Comparison of ENCODE assay signal across 34 mouse cellular contexts in genomic region chr7:131953402-131953801, GRCm38 (mm10). TPM values are rescaled to one million over a fixed set of nuclear protein-coding genes. Genes with fewer than 3 reads are reported as not detected.
"Had no signal": no experiment of that assay in that cellular context is flagged by ENCODE, and none has a peak within 500 bp of the region (broad histone marks: within the 10 kb centered on the region; RNA-seq: fewer than 3 reads in every experiment).

No protein-coding gene starts in this region.

- H3K36me3 ChIP-seq: heart, embryonic 12.5 days; hindbrain, embryonic 10.5 days; hindbrain, embryonic 13.5 days; hindbrain, embryonic 15.5 days; limb, embryonic 10.5 days; limb, embryonic 12.5 days; liver, embryonic 13.5 days; liver, embryonic 15.5 days had no signal

- H3K9me3 ChIP-seq: heart, embryonic 12.5 days; hindbrain, embryonic 10.5 days; hindbrain, embryonic 13.5 days; hindbrain, embryonic 15.5 days; limb, embryonic 10.5 days; limb, embryonic 12.5 days; liver, embryonic 13.5 days; liver, embryonic 15.5 days had no signal

- ATAC-seq: hindbrain, postnatal 0 days; intestine, embryonic 16.5 days; liver, postnatal 0 days had no signal

- H3K27me3 ChIP-seq: heart, embryonic 12.5 days; limb, embryonic 12.5 days; liver, embryonic 13.5 days; liver, embryonic 15.5 days had no signal

- H3K4me1 ChIP-seq: heart, embryonic 12.5 days; hindbrain, embryonic 15.5 days; liver, embryonic 13.5 days; liver, embryonic 15.5 days had no signal

- DNase-seq: gastrocnemius, adult 2 months; gastrocnemius, postnatal 10 days; gastrocnemius, postnatal 25 days; heart, adult 18-20 months; heart, postnatal 10 days; heart, postnatal 4 days; kidney, adult 11 months; kidney, adult 2 months; kidney, adult 9 months; kidney, postnatal 10 days; kidney, postnatal 25 days; kidney, postnatal 4 days; liver; liver, embryonic 13.5 days; liver, postnatal 0 days had no signal

- H3K9ac ChIP-seq: heart, embryonic 12.5 days; hindbrain, embryonic 13.5 days; hindbrain, embryonic 15.5 days; limb, embryonic 12.5 days; liver, embryonic 13.5 days; liver, embryonic 15.5 days; liver, postnatal 0 days had no signal

- H3K4me2 ChIP-seq: heart, embryonic 12.5 days; hindbrain, embryonic 13.5 days; hindbrain, embryonic 15.5 days; limb, embryonic 12.5 days; liver, embryonic 11.5 days; liver, embryonic 13.5 days; liver, embryonic 15.5 days had no signal

- H3K27ac ChIP-seq: gastrocnemius, adult 2 months; hindbrain, embryonic 10.5 days; hindbrain, embryonic 13.5 days; hindbrain, embryonic 15.5 days; hindbrain, postnatal 0 days; layer of hippocampus, adult 2 months; left cerebral cortex, adult 2 months; limb, embryonic 10.5 days; limb, embryonic 12.5 days; liver, embryonic 13.5 days; liver, embryonic 15.5 days had no signal

- H3K4me3 ChIP-seq: gastrocnemius, adult 2 months; heart, embryonic 12.5 days; hindbrain, embryonic 10.5 days; hindbrain, embryonic 13.5 days; hindbrain, embryonic 15.5 days; layer of hippocampus, adult 2 months; left cerebral cortex, adult 2 months; limb, embryonic 10.5 days; limb, embryonic 12.5 days; liver, embryonic 13.5 days; liver, embryonic 15.5 days had no signal

RNA-seq across cellular contexts. Expression of gene Gpr26, which starts 12.9 kb away (rescaled TPM):
- total RNA-seq: gastrocnemius, adult 2 months; gastrocnemius, postnatal 25 days; gastrocnemius, postnatal 4 days; granulocyte monocyte progenitor cell, adult 5-6 weeks; heart, adult 18-20 months; heart, postnatal 10 days; heart, postnatal 25 days; heart, postnatal 4 days had no signal
- polyA plus RNA-seq: heart, embryonic 12.5 days; heart, embryonic 14.5 days; heart, embryonic 16.5 days; intestine, embryonic 14.5 days; intestine, embryonic 16.5 days; kidney, adult 2 months; kidney, embryonic 16.5 days; limb, embryonic 10.5 days; limb, embryonic 12.5 days; liver, embryonic 11.5 days; liver, embryonic 13.5 days; liver, embryonic 15.5 days; liver, postnatal 0 days had no signal
